In the genomic region with DNA sequence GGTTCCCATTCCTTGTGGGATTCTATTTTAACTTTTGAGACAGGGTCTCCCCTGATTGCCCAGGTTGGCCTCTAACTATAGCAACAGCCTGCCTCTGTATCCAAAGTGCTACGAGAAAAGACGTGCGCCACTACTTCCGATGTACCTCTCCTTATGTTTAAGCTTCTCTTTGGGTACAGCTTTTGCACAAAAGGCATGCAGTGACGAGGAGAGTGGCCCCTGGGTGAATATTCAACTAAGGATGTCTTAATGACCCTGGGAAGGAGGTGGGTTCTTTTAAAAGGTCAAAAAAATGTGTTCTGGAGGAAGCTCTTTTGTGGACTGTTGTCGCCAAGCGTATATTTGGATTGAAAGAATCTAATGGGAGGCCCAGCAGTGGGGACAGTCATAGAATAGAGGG, we compare ENCODE assay signal across 8 mouse cellular contexts. TPM values are rescaled to one million over a fixed set of nuclear protein-coding genes. Genes with fewer than 3 reads are reported as not detected.
DNase-seq lines count a peak whose midpoint lies in the region; ATAC-seq and TF ChIP-seq lines count a peak whose summit lies in the region.

No protein-coding gene starts in this region.

- H3K4me3 ChIP-seq in cerebellum, adult 2 months (replicated peaks; ENCODE audit: insufficient read depth, low read depth, low read length): peak overlapping the region; percentile 31
- peak overlapping the region; percentile 59 for H3K4me3 ChIP-seq in forebrain, embryonic 14.5 days (ENCODE audit: low read depth, low read length)
- no peak overlapping the region; the same call in 1 of the 2 replicates for H3K4me3 ChIP-seq in olfactory bulb, adult 2 months (ENCODE audit: insufficient read depth, low read depth, low read length)

- no peaks in the 10 kb centered on the region for H3K36me3 ChIP-seq in forebrain, embryonic 14.5 days (ENCODE audit: control insufficient read depth, insufficient read depth, low read length)

- no peaks in the 10 kb centered on the region for H3K9me3 ChIP-seq in forebrain, embryonic 14.5 days (replicated peaks; ENCODE audit: control insufficient read depth, low read length)

- H3K4me2 ChIP-seq in forebrain, embryonic 14.5 days (ENCODE audit: low read length): peak overlapping the region; percentile 94

- WGBS in cerebellum, adult 2 months: 63% methylated on average over 7 of the region's 7 CpGs
- 50% methylated on average over 7 of the region's 7 CpGs for WGBS in forebrain, embryonic 14.5 days
- 50% methylated on average over 7 of the region's 7 CpGs for WGBS in olfactory bulb, adult 2 months

- peak overlapping the region; percentile 23; the same call in 1 of the 2 replicates for H3K27ac ChIP-seq in cerebellum, adult 2 months (ENCODE audit: insufficient read depth, low read length)
- peak overlapping the region; percentile 98 for H3K27ac ChIP-seq in forebrain, embryonic 14.5 days (ENCODE audit: low read depth, low read length)
- peak overlapping the region; percentile 98; the same call in 1 of the 2 replicates for H3K27ac ChIP-seq in olfactory bulb, adult 2 months (ENCODE audit: insufficient read depth, low read depth, low read length)

- no peak for TF ChIP-seq CTCF in cerebellum, adult 2 months (IDR thresholded peaks at IDR 0.05; ENCODE audit: borderline replicate concordance, insufficient read depth, low read depth, low read length)
- TF ChIP-seq CTCF in olfactory bulb, adult 2 months (IDR thresholded peaks at IDR 0.05; ENCODE audit: insufficient read depth, low read depth, low read length): no peak

- no peaks in the 10 kb centered on the region; the same call in 1 of the 2 replicates for H3K4me1 ChIP-seq in cerebellum, adult 2 months (ENCODE audit: control insufficient read depth, insufficient read depth, low read length)
- peaks cover 10% of the 10 kb centered on the region for H3K4me1 ChIP-seq in forebrain, embryonic 14.5 days (ENCODE audit: control insufficient read depth, insufficient read depth, low read length)
- peaks cover 11% of the 10 kb centered on the region for H3K4me1 ChIP-seq in olfactory bulb, adult 2 months (ENCODE audit: control insufficient read depth, insufficient read depth, low read length)

- no peak for ATAC-seq in cerebellum, adult (ENCODE audit: insufficient number of reproducible peaks, low FRiP score, low TSS enrichment)
- no peak for ATAC-seq in forebrain, embryonic 14.5 days

- TF ChIP-seq POLR2A in cerebellum, adult 2 months (IDR thresholded peaks at IDR 0.05; ENCODE audit: borderline replicate concordance, insufficient read depth, low read length): no peak
- no peak for TF ChIP-seq POLR2A in olfactory bulb, adult 2 months (IDR thresholded peaks at IDR 0.05; ENCODE audit: insufficient read depth, low read depth, low read length)

- DNase-seq in cerebellum, adult 2 months: peak in 1 of 2 experiments; percentile 39
- DNase-seq in 416B (ENCODE audit: low read depth): peak; percentile 54
- DNase-seq in forebrain, embryonic 14.5 days (ENCODE audit: low spot score): peak; percentile 26
- DNase-seq in kidney, postnatal 36 days: peak; percentile 56 to 66
- DNase-seq in ovary, postnatal 36 days (ENCODE audit: low spot score): no peak
- DNase-seq in frontal cortex, postnatal 25 days (ENCODE audit: low spot score in 2 of 2): no peak

- H3K27me3 ChIP-seq in cerebellum, adult 2 months (ENCODE audit: control insufficient read depth, insufficient read depth, low read length): no peaks in the 10 kb centered on the region
- H3K27me3 ChIP-seq in forebrain, embryonic 14.5 days (replicated peaks; ENCODE audit: control insufficient read depth, insufficient read depth, low read length): no peaks in the 10 kb centered on the region

- peak overlapping the region; percentile 97 for H3K9ac ChIP-seq in forebrain, embryonic 14.5 days (ENCODE audit: low read length)

RNA-seq across cellular contexts. Expression of gene Ptma, which starts 38.2 kb away (rescaled TPM):
- 610 and 672 TPM in 2 replicates for polyA plus RNA-seq in cerebellum, adult 2 months (2012; rRNA removed)
- 2,309 and 2,480 TPM in 2 replicates for polyA plus RNA-seq in forebrain, embryonic 14.5 days (2014; fragmentation: Nextera tagmentation; extraction: Ambion mirVana)
- polyA plus RNA-seq in olfactory bulb, adult 2 months (2012; ENCODE audit: insufficient read depth, insufficient read length, low replicate concordance, missing spikeins): 1,950 and 2,456 TPM in 2 replicates

Comparison
In these comparisons a context has a peak if more than half of its experiments do, and no peak if none do; other contexts are left out.
1. DNase-seq: peak in 416B (single experiment), forebrain, embryonic 14.5 days (single experiment) and kidney, postnatal 36 days (2 of 2); none in ovary, postnatal 36 days (single experiment) and frontal cortex, postnatal 25 days (0 of 2).
2. H3K27ac ChIP-seq: peak in every context shown above with its lines; median percentile 98 in forebrain, embryonic 14.5 days; 98 in olfactory bulb, adult 2 months; 23 in cerebellum, adult 2 months.